In genomic region chr13:21996101-21996839, GRCm38 (mm10) we compare ENCODE assay signal across 9 mouse cellular contexts. TPM values are rescaled to one million over a fixed set of nuclear protein-coding genes. Genes with fewer than 3 reads are reported as not detected.
DNase-seq lines count a peak whose midpoint lies in the region; ATAC-seq lines count a peak whose summit lies in the region.
"Had no signal": no experiment of that assay in that cellular context is flagged by ENCODE, and none has a peak within 500 bp of the region (broad histone marks: within the 10 kb centered on the region; RNA-seq: fewer than 3 reads in every experiment).

No protein-coding gene starts in this region.

- H3K9ac ChIP-seq in heart, embryonic 13.5 days: 0 out of 2 replicates have a peak overlapping the region, but pooled peaks have one; percentile 29
- no peak overlapping the region for H3K9ac ChIP-seq in heart, embryonic 16.5 days (ENCODE audit: low read length)

- H3K27ac ChIP-seq in heart, embryonic 13.5 days (replicated peaks): no peak overlapping the region
- H3K27ac ChIP-seq in heart, embryonic 16.5 days (ENCODE audit: low read length): no peak overlapping the region

- H3K9me3 ChIP-seq in heart, embryonic 13.5 days: peaks cover 2% of the 10 kb centered on the region; the same call in 1 of the 2 replicates
- peaks cover 3% of the 10 kb centered on the region for H3K9me3 ChIP-seq in heart, embryonic 16.5 days (replicated peaks; ENCODE audit: control insufficient read depth, low read length)

- peaks cover 16% of the 10 kb centered on the region for H3K4me1 ChIP-seq in heart, embryonic 13.5 days
- H3K4me1 ChIP-seq in heart, embryonic 16.5 days (ENCODE audit: control insufficient read depth, insufficient read depth, low read length): peaks cover 4% of the 10 kb centered on the region

- WGBS in heart, embryonic 13.5 days: 3% methylated on average over 12 of the region's 12 CpGs
- WGBS in heart, embryonic 16.5 days: 6% methylated on average over 12 of the region's 12 CpGs

- peaks cover 73% of the 10 kb centered on the region for H3K27me3 ChIP-seq in heart, embryonic 13.5 days (replicated peaks)
- H3K27me3 ChIP-seq in heart, embryonic 16.5 days (ENCODE audit: control insufficient read depth, insufficient read depth, low read length): peaks cover 54% of the 10 kb centered on the region

- peak overlapping the region; percentile 78 for H3K4me2 ChIP-seq in heart, embryonic 13.5 days
- H3K4me2 ChIP-seq in heart, embryonic 16.5 days (ENCODE audit: low read depth, low read length): peak overlapping the region; percentile 79

- H3K36me3 ChIP-seq in heart, embryonic 13.5 days: no peaks in the 10 kb centered on the region
- no peaks in the 10 kb centered on the region for H3K36me3 ChIP-seq in heart, embryonic 16.5 days (ENCODE audit: control insufficient read depth, insufficient read depth)

- H3K4me3 ChIP-seq in heart, embryonic 13.5 days: peak overlapping the region; percentile 58
- H3K4me3 ChIP-seq in heart, embryonic 16.5 days (ENCODE audit: low read length): peak overlapping the region; percentile 58

- ATAC-seq in heart, embryonic 13.5 days (ENCODE audit: extremely low read depth, insufficient number of reproducible peaks, low FRiP score, low TSS enrichment): no peak; the same call in 1 of the 2 replicates
- ATAC-seq in heart, embryonic 16.5 days (replicated peaks; ENCODE audit: extremely low read depth, insufficient read depth, low FRiP score): no peak
- 0 out of 2 replicates have a peak, but pooled peaks have one; percentile 13 for ATAC-seq in megakaryocyte, adult 5-6 weeks (ENCODE audit: poor library complexity, severe bottlenecking)
- ATAC-seq in monocyte, adult 5-6 weeks (replicated peaks; ENCODE audit: insufficient number of reproducible peaks, low FRiP score, low TSS enrichment, poor library complexity, severe bottlenecking): no peak

- no peak for DNase-seq in heart, adult 8-10 months (ENCODE audit: low spot score)
- DNase-seq in Muller cell, postnatal 12 days (ENCODE audit: inconsistent ontology term): peak; percentile 74
- no peak for DNase-seq in layer of hippocampus, adult 9-11 months
- DNase-seq in adrenal gland, adult 2 months: no peak

RNA-seq across cellular contexts. Expression of gene Prss16, which starts 13.3 kb away (rescaled TPM):
- 0.59 and 3.3 TPM in 2 replicates for polyA plus RNA-seq in heart, embryonic 13.5 days (2015; fragmentation: Nextera tagmentation; extraction: Ambion mirVana)
- total RNA-seq in heart, adult 8-10 months (2022): under 1 TPM in 1 of 4 experiments, not detected in 3; 0.22 TPM
- 62.9 and 135 TPM in 2 replicates for polyA plus RNA-seq in heart, embryonic 16.5 days (2015; fragmentation: Nextera tagmentation; extraction: Ambion mirVana)
- total RNA-seq in megakaryocyte, adult 5-6 weeks (2015): 3.7 and 4.3 TPM in 2 replicates
- total RNA-seq in megakaryocyte, adult 5-6 weeks (2017): 2.8 and 5.2 TPM in 2 replicates
- total RNA-seq in monocyte, adult 5-6 weeks (2017): 0.10 to 0.64 TPM in 2 of 3 replicates, not detected in the other
- total RNA-seq in adrenal gland, adult 2 months (2021): under 1 TPM in 1 of 2 experiments, not detected in 1; 0.61 TPM
- polyA plus RNA-seq in adrenal gland, adult 2 months (2012; rRNA removed): 0.35 and 1.0 TPM in 2 replicates

RNA-seq across cellular contexts. Expression of gene Pom121l2, which starts 15.3 kb away (rescaled TPM):
- 0.05 and 0.07 TPM in 2 replicates for polyA plus RNA-seq in heart, embryonic 13.5 days (2015; fragmentation: Nextera tagmentation; extraction: Ambion mirVana)
- total RNA-seq in heart, adult 8-10 months (2022): not detected
- not detected in 2 replicates for polyA plus RNA-seq in heart, embryonic 16.5 days (2015; fragmentation: Nextera tagmentation; extraction: Ambion mirVana)
- not detected in 2 replicates for total RNA-seq in megakaryocyte, adult 5-6 weeks (2015)
- not detected in 2 replicates for total RNA-seq in megakaryocyte, adult 5-6 weeks (2017)
- 0.32 to 0.78 TPM in 2 of 3 replicates, not detected in the other for total RNA-seq in monocyte, adult 5-6 weeks (2017)
- not detected for total RNA-seq in adrenal gland, adult 2 months (2021)
- not detected in 2 replicates for polyA plus RNA-seq in adrenal gland, adult 2 months (2012; rRNA removed)
- polyA plus RNA-seq: spleen, adult 2 months had no signal

RNA-seq across cellular contexts. Expression of gene Hist1h2ah, which starts 39.1 kb away (rescaled TPM):
- 4.1 and 11.0 TPM in 2 replicates for polyA plus RNA-seq in heart, embryonic 13.5 days (2015; fragmentation: Nextera tagmentation; extraction: Ambion mirVana)
- total RNA-seq in heart, adult 8-10 months (2022): 10 to 100 TPM in 2 of 4 experiments, 1 to 10 TPM in 2; 1.7 to 11.1 (median 9.1) TPM
- 5.3 and 7.9 TPM in 2 replicates for polyA plus RNA-seq in heart, embryonic 16.5 days (2015; fragmentation: Nextera tagmentation; extraction: Ambion mirVana)
- total RNA-seq in megakaryocyte, adult 5-6 weeks (2015): 0.91 and 1.1 TPM in 2 replicates
- total RNA-seq in megakaryocyte, adult 5-6 weeks (2017): 48.2 and 145 TPM in 2 replicates
- 11.3 to 37.5 TPM in 2 of 3 replicates, not detected in the other for total RNA-seq in monocyte, adult 5-6 weeks (2017)
- 10 to 100 TPM; 14.2 to 18.9 TPM for total RNA-seq in adrenal gland, adult 2 months (2021)
- 1.0 and 16.0 TPM in 2 replicates for polyA plus RNA-seq in adrenal gland, adult 2 months (2012; rRNA removed)

RNA-seq across cellular contexts. Expression of gene Hist1h2bk, which starts 39.4 kb away (rescaled TPM):
- polyA plus RNA-seq in heart, embryonic 13.5 days (2015; fragmentation: Nextera tagmentation; extraction: Ambion mirVana): 3.1 and 3.4 TPM in 2 replicates
- total RNA-seq in heart, adult 8-10 months (2022): 10 to 100 TPM in 1 of 4 experiments, 1 to 10 TPM in 3; 4.6 to 13.2 (median 8.3) TPM
- polyA plus RNA-seq in heart, embryonic 16.5 days (2015; fragmentation: Nextera tagmentation; extraction: Ambion mirVana): 1.6 and 3.1 TPM in 2 replicates
- 78.9 and 108 TPM in 2 replicates for total RNA-seq in megakaryocyte, adult 5-6 weeks (2015)
- 1,539 and 1,747 TPM in 2 replicates for total RNA-seq in megakaryocyte, adult 5-6 weeks (2017)
- total RNA-seq in monocyte, adult 5-6 weeks (2017): 6.8 to 12.3 TPM (median 11.3 TPM) in 3 replicates
- 10 to 100 TPM; 27.4 to 48.0 TPM for total RNA-seq in adrenal gland, adult 2 months (2021)
- polyA plus RNA-seq in adrenal gland, adult 2 months (2012; rRNA removed): 1.9 and 3.2 TPM in 2 replicates

RNA-seq across cellular contexts. Expression of gene Hist1h4i, which starts 44.9 kb away (rescaled TPM):
- 10.8 and 11.3 TPM in 2 replicates for polyA plus RNA-seq in heart, embryonic 13.5 days (2015; fragmentation: Nextera tagmentation; extraction: Ambion mirVana)
- total RNA-seq in heart, adult 8-10 months (2022): 10 to 100 TPM; 11.6 to 17.7 (median 15.2) TPM
- 9.0 and 10.6 TPM in 2 replicates for polyA plus RNA-seq in heart, embryonic 16.5 days (2015; fragmentation: Nextera tagmentation; extraction: Ambion mirVana)
- total RNA-seq in megakaryocyte, adult 5-6 weeks (2015): 34.9 and 43.5 TPM in 2 replicates
- 115 and 127 TPM in 2 replicates for total RNA-seq in megakaryocyte, adult 5-6 weeks (2017)
- 13.3 to 29.5 TPM (median 23.6 TPM) in 3 replicates for total RNA-seq in monocyte, adult 5-6 weeks (2017)
- total RNA-seq in adrenal gland, adult 2 months (2021): 10 to 100 TPM; 48.5 to 52.2 TPM
- polyA plus RNA-seq in adrenal gland, adult 2 months (2012; rRNA removed): 11.4 and 12.7 TPM in 2 replicates
